Mouse (Mus musculus) retina, embryonic 14.5 days (tissue): ENCODE results near the gene Klf11.
"Not testable (repeated sequence)": the region's sequence is repeated elsewhere in the genome, so short reads cannot be mapped to it uniquely, and the experiment has no call there.

ENCODE experiments used
- DNase-seq: peaks from one replicate; pipeline ENCODE4 v3.0.0-alpha.2; 2015; ENCODE audit warnings: low spot score

Klf11 gene

GRCm38 (mm10) chr12:24654065-24654862 is 3.2 kb downstream of the Klf11 start:
- no peak for DNase-seq

GRCm38 (mm10) chr12:24656436-24656835 is 5.4 kb downstream of the Klf11 start:
- DNase-seq = no peak

GRCm38 (mm10) chr12:24658998-24659397 is 7.9 kb downstream of the Klf11 start:
- DNase-seq = no peak

GRCm38 (mm10) chr12:24659923-24660322 is 8.8 kb downstream of the Klf11 start:
- no peak for DNase-seq

GRCm38 (mm10) chr12:24661100-24661499 is 10.0 kb downstream of the Klf11 start:
- no peak for DNase-seq

GRCm38 (mm10) chr12:24662131-24662530 is 11.1 kb downstream of the Klf11 start:
- no peak for DNase-seq

- DNase-seq = no peak
These were observed 29.0 kb downstream of the Klf11 start for GRCm38 (mm10) chr12:24680096-24680491.

- DNase-seq = peak; percentile 61
These were observed 29.6 kb downstream of the Klf11 start for GRCm38 (mm10) chr12:24680492-24681285.

- DNase-seq = peak; percentile 21
These were observed 30.4 kb downstream of the Klf11 start, which contains the start of gene Cys1 for GRCm38 (mm10) chr12:24681286-24682023. Gene Cys1, minus strand, starts transcription at chr12:24681813.

GRCm38 (mm10) chr12:24682563-24682962 is 31.5 kb downstream of the Klf11 start:
- no peak for DNase-seq

- DNase-seq = no peak
These were observed 32.4 kb downstream of the Klf11 start for GRCm38 (mm10) chr12:24683461-24683860.

GRCm38 (mm10) chr12:24686038-24686695 is 35.1 kb downstream of the Klf11 start:
- DNase-seq = no peak

GRCm38 (mm10) chr12:24686696-24687346 is 35.7 kb downstream of the Klf11 start:
- DNase-seq = no peak

GRCm38 (mm10) chr12:24690351-24690750 is 39.3 kb downstream of the Klf11 start:
- DNase-seq = no peak

- peak; percentile 95 for DNase-seq
These were observed 45.7 kb downstream of the Klf11 start for GRCm38 (mm10) chr12:24696500-24697483.

- peak; percentile 33 for DNase-seq
These were observed 46.6 kb downstream of the Klf11 start for GRCm38 (mm10) chr12:24697484-24698204.

GRCm38 (mm10) chr12:24698514-24698913 is 47.4 kb downstream of the Klf11 start:
- DNase-seq = no peak

- no peak for DNase-seq
These were observed 48.5 kb downstream of the Klf11 start for GRCm38 (mm10) chr12:24699578-24699977.

GRCm38 (mm10) chr12:24701621-24702020 is 50.5 kb downstream of the Klf11 start:
- DNase-seq = not testable (repeated sequence)
